Mouse (Mus musculus): ENCODE measurements around the gene Fmo4. TPM values are rescaled to one million over a fixed set of nuclear protein-coding genes. Genes with fewer than 3 reads are reported as not detected.

Fmo4 gene
- 0.38 and 0.62 TPM in 2 replicates for polyA plus RNA-seq (2015; fragmentation: Nextera tagmentation; extraction: Ambion mirVana)

- H3K9ac ChIP-seq, result no peak within 1 kb of the TSS
- no peak within 1 kb of the TSS for H3K4me2 ChIP-seq
- WGBS, result 45% methylated on average over 8 of the region's 8 CpGs
- H3K4me1 ChIP-seq (replicated peaks), result no peaks in the 10 kb centered on the region
- H3K4me3 ChIP-seq, result no peak within 1 kb of the TSS
- no peaks in the 10 kb centered on the region for H3K36me3 ChIP-seq
- H3K9me3 ChIP-seq, result no peaks in the 10 kb centered on the region
- no peaks in the 10 kb centered on the region for H3K27me3 ChIP-seq
- ATAC-seq (ENCODE audit: low FRiP score), result no peak
- no peak within 1 kb of the TSS for H3K27ac ChIP-seq
Observed at GRCm38 (mm10) chr1:162813836-162814156, at the start of gene Fmo4. Gene Fmo4, minus strand, starts transcription at chr1:162813972.

GRCm38 (mm10) chr1:162862328-162862727 is 48.6 kb upstream of the Fmo4 start:
- H3K27me3 ChIP-seq, result no peaks in the 10 kb centered on the region
- no peak for ATAC-seq (ENCODE audit: low FRiP score)
- no peak overlapping the region for H3K9ac ChIP-seq
- H3K27ac ChIP-seq, result no peak overlapping the region
- H3K4me2 ChIP-seq, result no peak overlapping the region
- H3K4me3 ChIP-seq, result no peak overlapping the region
- no peaks in the 10 kb centered on the region for H3K36me3 ChIP-seq
- peaks cover 12% of the 10 kb centered on the region for H3K4me1 ChIP-seq (replicated peaks)
- WGBS, result 12% methylated on average over 1 of the region's 1 CpGs
- H3K9me3 ChIP-seq, result no peaks in the 10 kb centered on the region

GRCm38 (mm10) chr1:162859996-162860605 is 46.3 kb upstream of the Fmo4 start:
- no peaks in the 10 kb centered on the region for H3K36me3 ChIP-seq
- 73% methylated on average over 9 of the region's 9 CpGs for WGBS
- H3K27ac ChIP-seq, result peak overlapping the region; percentile 70; the same call in 1 of the 2 replicates

GRCm38 (mm10) chr1:162859545-162859976 is 45.8 kb upstream of the Fmo4 start:
- Histone ChIP-seq H3K27ac (peak overlapping the region; percentile 70), H3K4me3 (no peak overlapping the region), H3K4me1 (replicated peaks) (peaks cover 12% of the 10 kb centered on the region), H3K27me3 (no peaks in the 10 kb centered on the region), H3K9ac (no peak overlapping the region), H3K9me3 (no peaks in the 10 kb centered on the region), H3K4me2 (peak overlapping the region; percentile 41), H3K36me3 (no peaks in the 10 kb centered on the region)
- WGBS, result 67% methylated on average over 10 of the region's 10 CpGs
- ATAC-seq (ENCODE audit: low FRiP score), result peak; percentile 54; the same call in 1 of the 2 replicates

More at GRCm38 (mm10) chr1:162859996-162860605, 46.3 kb upstream of the Fmo4 start:
- H3K4me2 ChIP-seq, result no peak overlapping the region
- peak; percentile 46; the same call in 1 of the 2 replicates for ATAC-seq (ENCODE audit: low FRiP score)
- H3K9me3 ChIP-seq, result no peaks in the 10 kb centered on the region
- no peak overlapping the region for H3K9ac ChIP-seq
- H3K4me3 ChIP-seq, result no peak overlapping the region
- H3K4me1 ChIP-seq (replicated peaks), result peaks cover 12% of the 10 kb centered on the region
- H3K27me3 ChIP-seq, result no peaks in the 10 kb centered on the region

GRCm38 (mm10) chr1:162858748-162859130 is 45.0 kb upstream of the Fmo4 start:
- no peaks in the 10 kb centered on the region for H3K27me3 ChIP-seq
- H3K4me1 ChIP-seq (replicated peaks), result peaks cover 12% of the 10 kb centered on the region
- H3K4me3 ChIP-seq, result peak overlapping the region; percentile 17
- H3K36me3 ChIP-seq, result no peaks in the 10 kb centered on the region
- peak overlapping the region; percentile 41 for H3K4me2 ChIP-seq
- 36% methylated on average over 12 of the region's 12 CpGs for WGBS
- peak overlapping the region; percentile 70 for H3K27ac ChIP-seq
- 0 out of 2 replicates have a peak overlapping the region, but pooled peaks have one; percentile 46 for H3K9ac ChIP-seq
- peak; percentile 77 for ATAC-seq (ENCODE audit: low FRiP score)
- no peaks in the 10 kb centered on the region for H3K9me3 ChIP-seq

- peak overlapping the region; percentile 41 for H3K4me2 ChIP-seq
- 0 out of 2 replicates have a peak, but pooled peaks have one; percentile 50 for ATAC-seq (ENCODE audit: low FRiP score)
- no peak overlapping the region for H3K9ac ChIP-seq
- WGBS, result 57% methylated on average over 18 of the region's 18 CpGs
- H3K4me1 ChIP-seq (replicated peaks), result peaks cover 12% of the 10 kb centered on the region
- peak overlapping the region; percentile 70 for H3K27ac ChIP-seq
- no peaks in the 10 kb centered on the region for H3K36me3 ChIP-seq
- no peaks in the 10 kb centered on the region for H3K27me3 ChIP-seq
- H3K4me3 ChIP-seq, result peak overlapping the region; percentile 17; the same call in 1 of the 2 replicates
- H3K9me3 ChIP-seq, result no peaks in the 10 kb centered on the region
Observed at GRCm38 (mm10) chr1:162857766-162858747, 44.3 kb upstream of the Fmo4 start.

- whole genome bisulfite sequencing, result 76% methylated on average over 3 of the region's 3 CpGs
- no peaks in the 10 kb centered on the region for H3K9me3 ChIP-seq
Observed at GRCm38 (mm10) chr1:162853812-162854482, 40.2 kb upstream of the Fmo4 start.

GRCm38 (mm10) chr1:162847554-162847953 is 33.8 kb upstream of the Fmo4 start:
- 97% methylated on average over 6 of the region's 6 CpGs for whole genome bisulfite sequencing
- no peaks in the 10 kb centered on the region for H3K4me1 ChIP-seq (replicated peaks)
- no peak overlapping the region for H3K27ac ChIP-seq

More at GRCm38 (mm10) chr1:162853812-162854482, 40.2 kb upstream of the Fmo4 start:
- H3K4me2 ChIP-seq, result no peak overlapping the region
- H3K9ac ChIP-seq, result no peak overlapping the region
- no peak overlapping the region for H3K4me3 ChIP-seq
- no peak overlapping the region for H3K27ac ChIP-seq
- H3K36me3 ChIP-seq, result no peaks in the 10 kb centered on the region
- H3K4me1 ChIP-seq (replicated peaks), result 0 out of 2 replicates have a peak, but pooled peaks cover 4% of the 10 kb centered on the region
- ATAC-seq (ENCODE audit: low FRiP score), result no peak
- H3K27me3 ChIP-seq, result no peaks in the 10 kb centered on the region

GRCm38 (mm10) chr1:162840211-162840610 is 26.4 kb upstream of the Fmo4 start:
- ATAC-seq (ENCODE audit: low FRiP score), result no peak
- no peak overlapping the region for H3K27ac ChIP-seq
- H3K4me3 ChIP-seq, result no peak overlapping the region
- no peaks in the 10 kb centered on the region for H3K9me3 ChIP-seq
- H3K27me3 ChIP-seq, result no peaks in the 10 kb centered on the region
- WGBS, result 95% methylated on average over 9 of the region's 9 CpGs
- no peak overlapping the region for H3K9ac ChIP-seq
- H3K36me3 ChIP-seq, result no peaks in the 10 kb centered on the region
- no peaks in the 10 kb centered on the region for H3K4me1 ChIP-seq (replicated peaks)
- H3K4me2 ChIP-seq, result no peak overlapping the region

More at GRCm38 (mm10) chr1:162847554-162847953, 33.8 kb upstream of the Fmo4 start:
- Histone ChIP-seq H3K27me3 (no peaks in the 10 kb centered on the region), H3K4me3 (no peak overlapping the region), H3K36me3 (no peaks in the 10 kb centered on the region), H3K9ac (no peak overlapping the region), H3K9me3 (no peaks in the 10 kb centered on the region), H3K4me2 (no peak overlapping the region)
- ATAC-seq (ENCODE audit: low FRiP score), result no peak

- ATAC-seq (ENCODE audit: low FRiP score), result no peak
- Histone ChIP-seq H3K4me3 (no peak overlapping the region), H3K4me2 (no peak overlapping the region), H3K27me3 (no peaks in the 10 kb centered on the region), H3K4me1 (replicated peaks) (no peaks in the 10 kb centered on the region), H3K9ac (no peak overlapping the region), H3K27ac (no peak overlapping the region), H3K9me3 (no peaks in the 10 kb centered on the region), H3K36me3 (no peaks in the 10 kb centered on the region)
- 98% methylated on average over 6 of the region's 6 CpGs for WGBS
Observed at GRCm38 (mm10) chr1:162838976-162839375, 25.2 kb upstream of the Fmo4 start.

- Histone ChIP-seq H3K9ac (no peak overlapping the region), H3K4me1 (replicated peaks) (peaks cover 15% of the 10 kb centered on the region), H3K36me3 (no peaks in the 10 kb centered on the region), H3K4me3 (no peak overlapping the region), H3K27me3 (no peaks in the 10 kb centered on the region), H3K9me3 (no peaks in the 10 kb centered on the region), H3K27ac (no peak overlapping the region), H3K4me2 (no peak overlapping the region)
- 81% methylated on average over 5 of the region's 5 CpGs for WGBS
- no peak for ATAC-seq (ENCODE audit: low FRiP score)
Observed at GRCm38 (mm10) chr1:162834342-162834741, 20.6 kb upstream of the Fmo4 start.

- H3K4me1 ChIP-seq (replicated peaks), result peaks cover 15% of the 10 kb centered on the region
- H3K4me2 ChIP-seq, result peak overlapping the region; percentile 46
- peak overlapping the region; percentile 78 for H3K27ac ChIP-seq
- H3K27me3 ChIP-seq, result no peaks in the 10 kb centered on the region
- H3K4me3 ChIP-seq, result peak overlapping the region; percentile 25
- peak; percentile 63 for ATAC-seq (ENCODE audit: low FRiP score)
- 0 out of 2 replicates have a peak overlapping the region, but pooled peaks have one; percentile 19 for H3K9ac ChIP-seq
- no peaks in the 10 kb centered on the region for H3K9me3 ChIP-seq
- WGBS, result 16% methylated on average over 5 of the region's 5 CpGs
- no peaks in the 10 kb centered on the region for H3K36me3 ChIP-seq
Observed at GRCm38 (mm10) chr1:162832574-162832953, 18.8 kb upstream of the Fmo4 start.

Measured in hindbrain, embryonic 13.5 days (tissue).